Mouse (Mus musculus): Measurements from ENCODE around the gene Arl4c. TPM values are rescaled to one million over a fixed set of nuclear protein-coding genes. Genes with fewer than 3 reads are reported as not detected.

The Arl4c gene
- polyA plus RNA-seq (2015; fragmentation: Nextera tagmentation; extraction: Ambion mirVana): 22.8 and 27.4 TPM in 2 replicates

GRCm38 (mm10) chr1:88701870-88702661 is at the start of gene Arl4c:
TSS of gene Arl4c (minus strand) at chr1:88702221.
- DNase-seq (ENCODE audit: low spot score): peak; percentile 87

GRCm38 (mm10) chr1:88751332-88751731 is 49.3 kb upstream of the Arl4c start:
- DNase-seq (ENCODE audit: low spot score): no peak

- DNase-seq (ENCODE audit: low spot score): no peak
Measured at GRCm38 (mm10) chr1:88750576-88750975, 48.6 kb upstream of the Arl4c start.

- no peak for DNase-seq (ENCODE audit: low spot score)
Measured at GRCm38 (mm10) chr1:88750126-88750525, 48.1 kb upstream of the Arl4c start.

- no peak for DNase-seq (ENCODE audit: low spot score)
Measured at GRCm38 (mm10) chr1:88749106-88749505, 47.1 kb upstream of the Arl4c start.

GRCm38 (mm10) chr1:88745256-88745655 is 43.2 kb upstream of the Arl4c start:
- DNase-seq (ENCODE audit: low spot score): peak; percentile 84

- no peak for DNase-seq (ENCODE audit: low spot score)
Measured at GRCm38 (mm10) chr1:88744261-88744660, 42.2 kb upstream of the Arl4c start.

GRCm38 (mm10) chr1:88742372-88742771 is 40.4 kb upstream of the Arl4c start:
- DNase-seq (ENCODE audit: low spot score): peak; percentile 67

- DNase-seq (ENCODE audit: low spot score): no peak
Measured at GRCm38 (mm10) chr1:88739546-88739945, 37.5 kb upstream of the Arl4c start.

GRCm38 (mm10) chr1:88738931-88739330 is 36.9 kb upstream of the Arl4c start:
- no peak for DNase-seq (ENCODE audit: low spot score)

- DNase-seq (ENCODE audit: low spot score): no peak
Measured at GRCm38 (mm10) chr1:88729496-88729895, 27.5 kb upstream of the Arl4c start.

- DNase-seq (ENCODE audit: low spot score): no peak
Measured at GRCm38 (mm10) chr1:88727369-88727768, 25.3 kb upstream of the Arl4c start.

- no peak for DNase-seq (ENCODE audit: low spot score)
Measured at GRCm38 (mm10) chr1:88725716-88726115, 23.7 kb upstream of the Arl4c start.

GRCm38 (mm10) chr1:88720626-88721229 is 18.7 kb upstream of the Arl4c start:
- no peak for DNase-seq (ENCODE audit: low spot score)

- DNase-seq (ENCODE audit: low spot score): no peak
Measured at GRCm38 (mm10) chr1:88718563-88718962, 16.5 kb upstream of the Arl4c start.

GRCm38 (mm10) chr1:88717736-88718135 is 15.7 kb upstream of the Arl4c start:
- DNase-seq (ENCODE audit: low spot score): no peak

- DNase-seq (ENCODE audit: low spot score): no peak
Measured at GRCm38 (mm10) chr1:88712011-88712410, 10.0 kb upstream of the Arl4c start.

GRCm38 (mm10) chr1:88708646-88709305 is 6.8 kb upstream of the Arl4c start:
- peak; percentile 85 for DNase-seq (ENCODE audit: low spot score)

GRCm38 (mm10) chr1:88708191-88708590 is 6.2 kb upstream of the Arl4c start:
- no peak for DNase-seq (ENCODE audit: low spot score)

- no peak for DNase-seq (ENCODE audit: low spot score)
Measured at GRCm38 (mm10) chr1:88707536-88707935, 5.5 kb upstream of the Arl4c start.

GRCm38 (mm10) chr1:88705799-88706198 is 3.8 kb upstream of the Arl4c start:
- DNase-seq (ENCODE audit: low spot score): peak; percentile 95

GRCm38 (mm10) chr1:88705050-88705449 is 3.0 kb upstream of the Arl4c start:
- DNase-seq (ENCODE audit: low spot score): peak; percentile 76
